Mouse (Mus musculus): Measurements from ENCODE around the gene 3110040N11Rik. TPM values are rescaled to one million over a fixed set of nuclear protein-coding genes. Genes with fewer than 3 reads are reported as not detected.

The 3110040N11Rik gene
- total RNA-seq, 2 experiments from 2014 or later: 28.8 to 29.1 TPM

- peak; percentile 86 to 91 for DNase-seq (ENCODE audit: low spot score in 2 of 2)
- intact Hi-C loops (cut with DNase I): no loop called here
Measured at GRCm38 (mm10) chr7:81762180-81763109, 26.8 kb downstream of the 3110040N11Rik start, which contains the start of gene Ramac. Gene Ramac (plus strand): TSS chr7:81762925.

- intact Hi-C loops (cut with DNase I): no loop called here
- no peak for DNase-seq (ENCODE audit: low spot score in 2 of 2)
Measured at GRCm38 (mm10) chr7:81747956-81748355, 41.3 kb downstream of the 3110040N11Rik start.

GRCm38 (mm10) chr7:81744145-81744544 is 45.1 kb downstream of the 3110040N11Rik start:
- intact Hi-C loops (cut with DNase I): no loop called here
- no peak for DNase-seq (ENCODE audit: low spot score in 2 of 2)

DNA sequence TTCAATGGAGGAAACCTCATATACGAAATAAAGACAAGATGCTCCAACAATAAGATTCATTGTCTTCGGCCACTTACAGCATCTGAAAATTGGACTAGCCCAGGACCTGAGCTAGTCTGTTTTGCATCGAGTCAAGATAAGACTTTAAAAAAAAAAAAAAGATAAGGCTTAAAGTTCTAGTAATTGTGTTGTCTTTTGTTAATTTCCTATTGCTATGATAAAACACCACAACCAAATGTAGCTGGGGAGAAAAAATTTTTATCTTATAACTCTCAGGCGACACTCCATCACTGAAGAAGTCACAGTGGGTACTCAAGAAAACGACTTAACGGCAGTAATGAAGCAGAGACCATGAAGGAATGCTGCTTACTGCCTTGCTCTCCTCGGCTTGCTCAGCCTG is 49.3 kb downstream of the 3110040N11Rik start:
- no peak for DNase-seq (ENCODE audit: low spot score in 2 of 2)
- intact Hi-C loops (cut with DNase I): no loop called here

- intact Hi-C loops (cut with DNase I): no loop called here
Measured at GRCm38 (mm10) chr7:81738720-81739385, 50.4 kb downstream of the 3110040N11Rik start.

DNA sequence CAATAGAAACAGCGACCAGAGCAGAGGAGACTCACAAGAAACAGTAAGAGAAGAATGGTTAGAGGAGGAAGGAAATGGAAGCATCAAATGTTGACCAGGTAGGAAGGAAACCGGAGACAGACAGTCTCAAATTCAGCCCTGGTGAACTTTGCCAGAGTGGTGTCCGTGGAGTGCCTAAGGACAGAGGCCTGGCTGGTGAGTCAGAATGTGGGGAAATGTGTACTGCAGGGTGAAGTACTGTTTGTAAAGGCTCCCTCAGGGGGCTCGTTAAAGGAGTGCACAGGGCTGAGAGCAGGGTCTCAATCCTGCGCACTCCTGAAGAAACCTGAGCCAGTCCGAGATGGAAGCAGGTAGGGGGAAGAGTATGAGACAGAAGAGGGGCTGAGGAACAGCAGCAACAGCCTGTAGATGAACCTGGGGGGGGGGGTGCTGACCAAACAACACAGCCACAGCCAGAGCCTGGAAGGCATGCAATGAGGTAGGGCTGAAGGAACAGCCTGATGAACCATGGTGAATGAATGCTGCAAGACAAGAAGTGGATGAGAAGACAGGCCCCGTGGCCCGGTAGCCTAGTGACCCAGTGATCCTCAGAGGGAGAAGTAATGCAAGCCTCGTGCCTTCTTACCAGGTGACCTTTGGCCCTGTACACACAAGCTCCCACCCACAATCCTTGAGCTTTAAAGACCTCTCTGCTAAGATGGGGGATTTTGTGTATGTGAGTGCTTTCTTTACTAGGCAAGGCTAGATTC is 53.8 kb downstream of the 3110040N11Rik start:
- no peak for DNase-seq (ENCODE audit: low spot score in 2 of 2)
- intact Hi-C loops (cut with DNase I): no loop called here

More at GRCm38 (mm10) chr7:81738720-81739385, 50.4 kb downstream of the 3110040N11Rik start:
- DNase-seq (ENCODE audit: low spot score in 2 of 2): no peak

GRCm38 (mm10) chr7:81732183-81733089 is 56.8 kb downstream of the 3110040N11Rik start:
- intact Hi-C loops (cut with DNase I): loop anchor here (5.0 kb wide), 1 partner anchor 80 kb away; no protein-coding TSS in a partner anchor

More at GRCm38 (mm10) chr7:81732183-81733089, 56.8 kb downstream of the 3110040N11Rik start:
- no peak for DNase-seq (ENCODE audit: low spot score in 2 of 2)

Other genes starting within 250 kb of the 3110040N11Rik start
- gene Fsd2, start 222.5 kb downstream of the 3110040N11Rik start, total RNA-seq (2021): under 1 TPM in 1 of 2 experiments, not detected in 1; 0.24 TPM
- gene Whamm, start 218.2 kb downstream of the 3110040N11Rik start, total RNA-seq (2021): 10 to 100 TPM; 15.4 to 15.5 TPM
- gene Homer2, start 82.0 kb downstream of the 3110040N11Rik start, total RNA-seq (2021): 10 to 100 TPM; 74.9 to 79.6 TPM
- 10 to 100 TPM; 70.9 to 73.7 TPM for gene Ramac, start 26.6 kb downstream of the 3110040N11Rik start, total RNA-seq (2021)
- gene Btbd1, start 40.0 kb upstream of the 3110040N11Rik start, total RNA-seq (2021): 100 to 1,000 TPM; 123 to 130 TPM
- not detected for gene Gm10160, start 66.3 kb upstream of the 3110040N11Rik start, total RNA-seq (2021)
- 10 to 100 TPM; 36.3 to 42.0 TPM for gene Tm6sf1, start 69.5 kb upstream of the 3110040N11Rik start, total RNA-seq (2021)
- 10 to 100 TPM; 68.7 to 72.5 TPM for gene Hdgfl3, start 145.0 kb upstream of the 3110040N11Rik start, total RNA-seq (2021)
- not detected for gene Bnc1, start 202.8 kb upstream of the 3110040N11Rik start, total RNA-seq (2021)